Mouse (Mus musculus): Measurements from ENCODE around the gene Sec31a.

GRCm38 (mm10) chr5:100437917-100438316 is 21.9 kb upstream of the Sec31a start:
- TF ChIP-seq CTCF (IDR thresholded peaks at IDR 0.05; ENCODE audit: low read depth, low read length): no peak
- no peak for TF ChIP-seq GATA1 (IDR thresholded peaks at IDR 0.05; ENCODE audit: borderline replicate concordance, low read length)
- no peak for TF ChIP-seq GATA2 (IDR thresholded peaks at IDR 0.05; ENCODE audit: borderline replicate concordance, low read depth, low read length)
